Mouse (Mus musculus): Measurements from ENCODE around the gene Krtap9-1. TPM values are rescaled to one million over a fixed set of nuclear protein-coding genes. Genes with fewer than 3 reads are reported as not detected.
"Not testable (repeated sequence)": the region's sequence is repeated elsewhere in the genome, so short reads cannot be mapped to it uniquely, and the experiment has no call there.

The Krtap9-1 gene
- total RNA-seq (2021), result not detected

DNA sequence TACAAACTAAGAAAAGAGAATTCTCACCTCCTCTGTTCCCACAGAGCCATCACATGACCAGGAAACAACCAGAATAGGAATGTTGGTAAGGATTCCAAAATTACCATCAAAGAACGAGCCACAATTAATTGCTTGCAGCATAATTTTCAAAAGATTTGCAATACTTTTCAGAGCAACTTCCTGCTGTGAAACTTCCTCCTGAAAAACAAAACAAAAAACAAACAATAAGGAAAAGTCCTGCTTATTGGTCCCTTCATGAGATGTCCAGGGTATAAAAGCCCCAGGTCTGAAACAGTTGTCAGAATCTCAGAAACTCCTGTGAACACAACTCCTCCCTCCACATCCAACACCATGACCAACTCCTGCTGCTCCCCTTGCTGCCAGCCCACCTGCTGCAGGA lies at the start of gene Krtap9-1:
Krtap9-1 (plus strand) TSS at position 301 of the 400 bp plus-strand sequence.
- not testable (repeated sequence) for DNase-seq (ENCODE audit: extremely low spot score in 1 of 2, low spot score in 1 of 2)

DNA sequence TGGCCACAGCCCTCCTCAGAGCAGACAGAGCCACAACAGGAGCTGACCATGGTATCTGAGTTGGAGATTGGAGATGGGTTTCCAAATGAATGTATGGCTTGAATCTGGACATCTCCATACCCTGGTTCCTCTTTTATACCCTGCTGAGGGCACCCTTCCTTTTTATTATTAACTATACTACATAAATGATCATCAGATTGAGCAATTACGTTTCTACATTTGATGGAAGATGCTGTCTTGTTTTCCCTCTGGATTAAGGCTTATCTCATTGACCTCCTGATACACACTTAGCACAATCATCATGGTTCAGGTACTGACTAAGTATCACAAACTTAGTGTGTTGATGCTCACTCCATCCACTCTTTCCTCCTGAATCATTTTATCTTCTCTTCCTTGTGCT lies 35.2 kb upstream of the Krtap9-1 start, which contains the start of gene 2300003K06Rik:
2300003K06Rik (minus strand) TSS at position 101 of the 400 bp plus-strand sequence.
- DNase-seq (ENCODE audit: extremely low spot score in 1 of 2, low spot score in 1 of 2), result no peak

DNA sequence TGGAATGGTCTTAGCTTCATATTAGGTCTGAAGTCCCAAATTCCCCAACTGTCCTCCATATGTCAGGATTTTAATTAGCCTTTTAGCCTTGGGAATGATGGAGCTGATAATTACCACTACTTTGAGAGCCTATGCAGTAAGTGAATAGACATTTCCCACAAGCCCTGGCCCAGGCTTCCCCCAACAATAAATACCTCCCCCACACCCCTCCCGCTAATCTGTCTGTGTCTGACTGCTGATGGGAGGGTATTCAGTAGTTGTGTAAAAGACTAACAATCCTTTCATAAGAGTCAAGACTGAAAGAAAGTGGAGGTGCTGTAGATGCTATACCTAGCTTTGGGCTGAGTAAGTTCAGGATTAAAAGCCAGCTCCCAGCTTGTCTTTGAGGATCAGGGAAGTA lies 31.0 kb upstream of the Krtap9-1 start:
- DNase-seq (ENCODE audit: extremely low spot score in 1 of 2, low spot score in 1 of 2), result no peak

DNA sequence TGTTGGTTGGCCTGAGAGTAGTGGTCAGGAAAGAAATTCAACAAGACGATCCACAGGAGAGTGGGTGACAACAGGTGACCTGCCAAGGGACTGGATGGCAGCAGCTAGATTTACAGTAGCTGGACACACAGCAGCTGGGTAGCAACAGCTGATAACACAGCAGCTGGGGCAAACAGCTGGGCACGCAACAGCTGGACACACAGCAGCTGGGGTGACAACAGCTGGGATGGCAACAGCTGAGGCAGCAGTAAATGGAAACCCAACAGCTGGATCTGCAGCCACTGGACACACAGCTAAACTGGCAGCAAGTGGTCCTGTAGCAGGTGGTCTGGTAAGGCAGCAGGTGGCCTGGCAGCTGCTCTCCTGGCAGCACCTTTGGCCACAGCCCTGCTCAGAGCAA lies 26.4 kb upstream of the Krtap9-1 start:
- no peak for DNase-seq (ENCODE audit: extremely low spot score in 1 of 2, low spot score in 1 of 2)

DNA sequence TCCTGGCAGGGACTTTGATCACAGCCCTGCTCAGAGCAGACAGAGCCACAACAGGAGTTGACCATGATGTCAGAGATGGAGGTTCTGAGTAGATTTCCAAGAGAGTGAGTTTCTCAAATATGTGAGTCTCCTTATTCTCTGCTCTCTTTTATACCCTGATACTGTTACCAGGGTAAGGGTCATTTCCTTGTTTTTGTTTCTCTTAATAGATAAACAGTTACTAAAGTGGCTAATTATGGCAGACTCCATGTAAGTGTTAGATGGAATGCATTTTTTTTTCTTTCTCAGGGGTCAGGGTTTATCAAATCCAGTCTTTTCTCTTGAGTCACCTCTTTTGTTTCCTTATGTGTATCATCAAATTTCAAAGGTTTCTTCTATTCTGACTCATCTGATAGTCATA lies 21.7 kb upstream of the Krtap9-1 start, which contains the start of gene Krtap4-16:
Krtap4-16 (minus strand) TSS at position 101 of the 400 bp plus-strand sequence.
- DNase-seq (ENCODE audit: extremely low spot score in 1 of 2, low spot score in 1 of 2), result no peak

DNA sequence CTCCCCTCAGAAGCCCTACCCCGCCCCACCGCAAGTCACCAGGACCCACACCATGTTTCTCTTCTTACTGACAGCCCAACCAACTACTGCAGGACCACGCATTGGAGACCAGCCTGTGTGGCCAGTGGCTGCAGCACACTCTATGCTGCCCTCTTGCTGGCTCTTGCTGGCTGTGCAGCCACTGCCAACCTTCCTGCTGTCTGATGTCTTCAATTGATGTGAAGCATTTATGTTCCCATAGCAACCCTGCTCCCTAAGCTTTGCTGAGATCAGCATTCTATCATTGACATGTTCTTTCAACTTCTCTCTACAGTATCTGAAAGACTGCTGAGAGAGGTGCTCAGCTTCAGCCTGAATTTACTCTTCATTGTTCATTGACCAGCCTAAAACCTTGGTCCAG lies 19.1 kb upstream of the Krtap9-1 start:
- no peak for DNase-seq (ENCODE audit: extremely low spot score in 1 of 2, low spot score in 1 of 2)

DNA sequence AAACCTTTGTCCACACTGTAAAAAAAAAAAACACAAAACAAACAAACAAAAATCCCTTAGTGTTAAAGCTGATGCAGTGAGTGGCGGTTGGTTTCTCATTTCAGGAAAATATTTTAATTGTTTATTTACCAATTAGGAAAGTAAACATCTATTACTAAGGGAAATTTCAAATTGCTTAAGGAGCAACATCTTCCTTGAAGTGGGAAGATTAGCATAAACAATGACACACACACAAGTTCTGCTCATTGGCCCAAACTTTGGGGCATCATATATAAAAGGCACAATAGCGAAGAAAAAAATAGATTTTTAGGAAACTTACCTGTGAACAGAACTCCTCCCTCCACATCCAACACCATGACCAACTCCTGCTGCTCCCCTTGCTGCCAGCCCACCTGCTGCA lies 15.6 kb upstream of the Krtap9-1 start, which contains the start of gene Gm11568:
Gm11568 (plus strand) TSS at position 301 of the 400 bp plus-strand sequence.
- DNase-seq (ENCODE audit: extremely low spot score in 1 of 2, low spot score in 1 of 2), result no peak

DNA sequence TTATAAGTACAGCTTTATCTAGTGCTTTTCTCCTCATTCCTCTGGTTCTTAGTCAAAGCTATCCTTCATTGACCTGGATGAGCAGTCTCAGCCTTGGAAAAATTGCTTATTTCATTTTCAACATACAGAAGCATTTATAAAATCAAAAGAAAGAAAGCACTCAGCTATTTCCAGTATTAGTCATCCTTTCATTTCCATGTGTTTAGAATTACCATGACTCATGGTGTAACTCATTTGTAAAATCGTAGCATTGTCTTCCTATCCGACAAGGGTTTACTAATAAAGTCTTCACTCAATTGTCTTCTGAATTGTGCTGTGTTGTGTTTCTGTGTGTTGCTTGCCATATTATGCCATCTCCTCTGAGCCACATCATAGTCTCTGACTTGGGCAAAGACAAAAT lies 14.4 kb upstream of the Krtap9-1 start:
- DNase-seq (ENCODE audit: extremely low spot score in 1 of 2, low spot score in 1 of 2), result no peak

DNA sequence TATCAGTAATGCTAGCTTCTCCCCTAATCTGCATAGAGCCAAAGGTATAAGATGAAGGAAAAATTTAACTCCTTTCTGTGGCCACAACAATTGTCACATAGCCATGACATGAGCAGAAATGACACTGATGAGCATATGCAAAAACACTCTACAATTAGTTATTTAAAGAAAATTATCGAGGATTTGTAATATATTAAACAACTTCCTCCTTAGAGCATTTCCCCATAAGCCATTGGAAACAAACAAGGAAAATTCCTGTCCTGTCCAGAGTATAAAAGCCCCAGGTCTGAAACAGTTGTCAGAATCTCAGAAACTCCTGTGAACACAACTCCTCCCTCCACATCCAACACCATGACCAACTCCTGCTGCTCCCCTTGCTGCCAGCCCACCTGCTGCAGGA lies 9.0 kb upstream of the Krtap9-1 start, which contains the start of gene Gm11559:
Gm11559 (plus strand) TSS at position 301 of the 400 bp plus-strand sequence.
- not testable (repeated sequence) for DNase-seq (ENCODE audit: extremely low spot score in 1 of 2, low spot score in 1 of 2)

DNA sequence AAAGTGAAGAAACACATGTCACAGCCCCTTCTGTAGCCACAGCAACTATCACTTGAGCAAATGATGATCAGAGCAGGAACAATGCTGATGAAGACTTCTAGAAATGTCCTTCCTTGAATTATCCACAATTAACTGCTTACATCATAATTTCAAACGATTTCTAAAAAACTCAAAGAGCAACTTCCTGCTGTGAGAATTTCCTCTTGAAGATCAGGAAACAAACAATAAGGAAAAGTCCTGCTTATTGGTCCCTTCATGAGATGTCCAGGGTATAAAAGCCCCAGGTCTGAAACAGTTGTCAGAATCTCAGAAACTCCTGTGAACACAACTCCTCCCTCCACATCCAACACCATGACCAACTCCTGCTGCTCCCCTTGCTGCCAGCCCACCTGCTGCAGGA lies 5.7 kb downstream of the Krtap9-1 start, which contains the start of gene Gm11567:
Gm11567 (plus strand) TSS at position 301 of the 400 bp plus-strand sequence.
- DNase-seq (ENCODE audit: extremely low spot score in 1 of 2, low spot score in 1 of 2), result not testable (repeated sequence)

DNA sequence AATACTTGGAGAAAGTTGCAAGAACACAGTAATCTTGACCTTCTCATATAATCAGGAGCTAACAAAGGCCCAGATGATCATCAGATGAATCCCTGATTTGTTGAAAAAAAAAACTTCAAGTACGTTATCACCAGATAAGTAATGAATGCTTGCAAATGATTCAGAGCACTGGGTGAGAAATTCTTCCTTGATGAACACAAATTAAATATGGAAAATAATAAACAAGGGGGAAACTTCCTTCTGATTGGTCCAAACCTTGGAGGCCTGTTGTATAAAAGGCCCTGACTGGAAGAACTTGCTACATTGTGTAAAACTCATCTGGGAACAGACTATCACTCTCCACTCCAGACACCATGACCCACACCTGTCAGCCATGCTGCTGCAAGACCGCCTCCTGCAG lies 34.4 kb downstream of the Krtap9-1 start, which contains the start of gene Krtap31-1:
Krtap31-1 (plus strand) TSS at position 301 of the 400 bp plus-strand sequence.
- no peak for DNase-seq (ENCODE audit: extremely low spot score in 1 of 2, low spot score in 1 of 2)

DNA sequence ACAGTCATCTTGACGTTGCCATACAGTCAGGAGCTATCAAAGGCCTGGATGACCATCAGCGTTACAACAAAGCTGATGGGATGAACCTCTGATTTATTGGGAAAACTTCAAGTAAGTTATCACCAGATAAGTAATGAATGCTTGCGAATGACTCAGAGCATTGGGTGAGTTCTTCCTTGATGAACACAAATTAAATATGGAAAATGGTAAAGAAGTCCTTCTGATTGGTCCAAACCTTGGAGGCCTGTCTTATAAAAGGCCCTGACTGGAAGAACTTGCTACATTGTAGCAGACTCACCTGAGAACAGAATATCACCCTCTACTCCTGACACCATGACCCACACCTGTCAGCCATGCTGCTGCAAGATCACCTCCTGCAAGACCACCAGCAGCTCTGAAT lies 41.3 kb downstream of the Krtap9-1 start, which contains the start of gene Gm11565:
Gm11565 (plus strand) TSS at position 301 of the 400 bp plus-strand sequence.
- no peak for DNase-seq (ENCODE audit: extremely low spot score in 1 of 2, low spot score in 1 of 2)

Other genes starting within 250 kb of the Krtap9-1 start
- gene Krtap4-1, start 245.2 kb upstream of the Krtap9-1 start, total RNA-seq (2021), result not detected
- not detected for gene Krtap4-2, start 238.3 kb upstream of the Krtap9-1 start, total RNA-seq (2021)
- not detected for gene Krtap4-7, start 229.3 kb upstream of the Krtap9-1 start, total RNA-seq (2021)
- not detected for gene Gm11555, start 223.2 kb upstream of the Krtap9-1 start, total RNA-seq (2021)
- not detected for gene Gm11563, start 214.4 kb upstream of the Krtap9-1 start, total RNA-seq (2021)
- not detected for gene Krtap4-6, start 207.4 kb upstream of the Krtap9-1 start, total RNA-seq (2021)
- not detected for gene Gm14190, start 182.6 kb upstream of the Krtap9-1 start, total RNA-seq (2021)
- gene Gm14180, start 139.1 kb upstream of the Krtap9-1 start, total RNA-seq (2021), result not detected
- not detected for gene Gm11595, start 100.5 kb upstream of the Krtap9-1 start, total RNA-seq (2021)
- not detected for gene Krtap4-8, start 92.7 kb upstream of the Krtap9-1 start, total RNA-seq (2021)
- not detected for gene Krtap4-9, start 88.2 kb upstream of the Krtap9-1 start, total RNA-seq (2021)
- not detected for gene Gm11596, start 79.9 kb upstream of the Krtap9-1 start, total RNA-seq (2021)
- not detected for gene Gm11569, start 74.5 kb upstream of the Krtap9-1 start, total RNA-seq (2021)
- not detected for gene Gm11554, start 68.9 kb upstream of the Krtap9-1 start, total RNA-seq (2021)
- not detected for gene Krtap4-13, start 63.5 kb upstream of the Krtap9-1 start, total RNA-seq (2021)
- gene Gm11564, start 57.7 kb upstream of the Krtap9-1 start, total RNA-seq (2021), result not detected
- gene 2300003K06Rik, start 35.3 kb upstream of the Krtap9-1 start, total RNA-seq (2021), result not detected
- gene Krtap4-16, start 21.8 kb upstream of the Krtap9-1 start, total RNA-seq (2021), result not detected
- gene Gm11568, start 15.5 kb upstream of the Krtap9-1 start, total RNA-seq (2021), result not detected
- not detected for gene Gm11559, start 8.9 kb upstream of the Krtap9-1 start, total RNA-seq (2021)
- gene Gm11567, start 5.8 kb downstream of the Krtap9-1 start, total RNA-seq (2021), result not detected
- gene Krtap31-1, start 34.5 kb downstream of the Krtap9-1 start, total RNA-seq (2021), result not detected
- gene Gm11565, start 41.4 kb downstream of the Krtap9-1 start, total RNA-seq (2021), result not detected
- not detected for gene Krtap31-2, start 62.9 kb downstream of the Krtap9-1 start, total RNA-seq (2021)
- gene Krtap9-5, start 75.1 kb downstream of the Krtap9-1 start, total RNA-seq (2021), result not detected
- gene Krtap29-1, start 105.7 kb downstream of the Krtap9-1 start, total RNA-seq (2021), result not detected
- gene Krtap16-1, start 113.2 kb downstream of the Krtap9-1 start, total RNA-seq (2021), result not detected
- gene Krtap17-1, start 120.6 kb downstream of the Krtap9-1 start, total RNA-seq (2021), result not detected
- gene Krt33a, start 142.8 kb downstream of the Krtap9-1 start, total RNA-seq (2021), result not detected
- not detected for gene Krt33b, start 156.5 kb downstream of the Krtap9-1 start, total RNA-seq (2021)
- not detected for gene Krt34, start 168.2 kb downstream of the Krtap9-1 start, total RNA-seq (2021)
- gene Krt31, start 177.2 kb downstream of the Krtap9-1 start, total RNA-seq (2021), result not detected
- not detected for gene Krt32, start 214.8 kb downstream of the Krtap9-1 start, total RNA-seq (2021)
- not detected for gene Krt35, start 222.9 kb downstream of the Krtap9-1 start, total RNA-seq (2021)
- not detected for gene Krt36, start 232.2 kb downstream of the Krtap9-1 start, total RNA-seq (2021)
- not detected for gene Krt13, start 248.2 kb downstream of the Krtap9-1 start, total RNA-seq (2021)